ENCODE assay signal across 11 mouse cellular contexts in genomic region chr8:94694701-94695100, GRCm38 (mm10). TPM values are rescaled to one million over a fixed set of nuclear protein-coding genes. Genes with fewer than 3 reads are reported as not detected.
DNase-seq lines count a peak whose midpoint lies in the region; ATAC-seq and TF ChIP-seq lines count a peak whose summit lies in the region.
"Had no signal": no experiment of that assay in that cellular context is flagged by ENCODE, and none has a peak within 500 bp of the region (broad histone marks: within the 10 kb centered on the region; RNA-seq: fewer than 3 reads in every experiment).

No protein-coding gene starts in this region.

- H3K36me3 ChIP-seq in kidney, postnatal 0 days (ENCODE audit: insufficient read depth, low read length), result no peaks in the 10 kb centered on the region
- H3K36me3 ChIP-seq in embryonic facial prominence, embryonic 10.5 days (replicated peaks), result no peaks in the 10 kb centered on the region
- H3K36me3 ChIP-seq in liver, embryonic 13.5 days, result no peaks in the 10 kb centered on the region
- H3K36me3 ChIP-seq: lung, embryonic 15.5 days had no signal

- peaks cover 34% of the 10 kb centered on the region for H3K27me3 ChIP-seq in kidney, postnatal 0 days (ENCODE audit: insufficient read depth, low read length)
- H3K27me3 ChIP-seq in embryonic facial prominence, embryonic 10.5 days (replicated peaks; ENCODE audit: low read depth, poor library complexity, severe bottlenecking), result peaks cover 76% of the 10 kb centered on the region
- peaks cover 76% of the 10 kb centered on the region for H3K27me3 ChIP-seq in liver, embryonic 13.5 days

- H3K4me2 ChIP-seq in kidney, postnatal 0 days (ENCODE audit: low read length), result peak overlapping the region; percentile 61; the same call in 1 of the 2 replicates
- 0 out of 2 replicates have a peak overlapping the region, but pooled peaks have one; percentile 66 for H3K4me2 ChIP-seq in liver, embryonic 13.5 days

- no peak overlapping the region for H3K9ac ChIP-seq in kidney, postnatal 0 days (ENCODE audit: low read depth, low read length)
- H3K9ac ChIP-seq in liver, embryonic 13.5 days, result no peak overlapping the region
- H3K9ac ChIP-seq: lung, embryonic 15.5 days had no signal

- no peaks in the 10 kb centered on the region for H3K9me3 ChIP-seq in kidney, postnatal 0 days (replicated peaks; ENCODE audit: low read length)
- H3K9me3 ChIP-seq in embryonic facial prominence, embryonic 10.5 days, result no peaks in the 10 kb centered on the region
- no peaks in the 10 kb centered on the region for H3K9me3 ChIP-seq in liver, embryonic 13.5 days (replicated peaks)
- H3K9me3 ChIP-seq: lung, embryonic 15.5 days had no signal

- H3K4me1 ChIP-seq in kidney, postnatal 0 days (replicated peaks; ENCODE audit: insufficient read depth, low read length), result 0 out of 2 replicates have a peak, but pooled peaks cover 7% of the 10 kb centered on the region
- H3K4me1 ChIP-seq in embryonic facial prominence, embryonic 10.5 days, result peaks cover 17% of the 10 kb centered on the region
- peaks cover 12% of the 10 kb centered on the region for H3K4me1 ChIP-seq in liver, embryonic 13.5 days (replicated peaks)

- 11% methylated on average over 6 of the region's 6 CpGs for WGBS in kidney, postnatal 0 days
- 2% methylated on average over 6 of the region's 6 CpGs for WGBS in embryonic facial prominence, embryonic 10.5 days
- WGBS in liver, embryonic 13.5 days (ENCODE audit: insufficient replicate concordance), result 6% methylated on average over 6 of the region's 6 CpGs

- DNase-seq in kidney, postnatal 0 days (ENCODE audit: low spot score), result no peak
- DNase-seq in kidney, adult 8-10 months, result no peak
- DNase-seq in R1 (ENCODE audit: low read depth, low spot score), result peak; percentile 25
- no peak for DNase-seq in embryonic facial prominence, embryonic 10.5 days (ENCODE audit: low spot score)
- no peak for DNase-seq in liver, embryonic 13.5 days
- DNase-seq in thymus, postnatal 36 days, result no peak
- no peak for DNase-seq in right cerebral cortex, postnatal 36 days (ENCODE audit: low spot score in 2 of 2)
- DNase-seq: cerebellum, postnatal 36 days; heart, postnatal 14 days had no signal

- ATAC-seq in kidney, postnatal 0 days (replicated peaks; ENCODE audit: low FRiP score, low read depth), result no peak
- ATAC-seq in liver, embryonic 13.5 days (ENCODE audit: low read depth), result no peak
- ATAC-seq: activated CD4-positive, CD25-positive, alpha-beta regulatory T cell, adult 4 months had no signal

- H3K4me3 ChIP-seq in kidney, postnatal 0 days (replicated peaks; ENCODE audit: low read depth, low read length), result no peak overlapping the region
- 0 out of 2 replicates have a peak overlapping the region, but pooled peaks have one; percentile 57 for H3K4me3 ChIP-seq in embryonic facial prominence, embryonic 10.5 days
- H3K4me3 ChIP-seq in liver, embryonic 13.5 days (replicated peaks), result no peak overlapping the region

- no peak for TF ChIP-seq CTCF in kidney, postnatal 0 days (IDR thresholded peaks at IDR 0.05; ENCODE audit: low read depth)

- no peak overlapping the region for H3K27ac ChIP-seq in kidney, postnatal 0 days
- H3K27ac ChIP-seq in embryonic facial prominence, embryonic 10.5 days (replicated peaks), result no peak overlapping the region
- no peak overlapping the region for H3K27ac ChIP-seq in liver, embryonic 13.5 days
- H3K27ac ChIP-seq: lung, embryonic 15.5 days had no signal

RNA-seq across cellular contexts. Expression of gene Pllp, which starts 1.4 kb away (rescaled TPM):
- polyA plus RNA-seq in kidney, postnatal 0 days (2015; fragmentation: Nextera tagmentation; extraction: Ambion mirVana), result 16.6 and 17.5 TPM in 2 replicates
- 0.27 and 0.34 TPM in 2 replicates for polyA plus RNA-seq in embryonic facial prominence, embryonic 10.5 days (2016; fragmentation: Nextera tagmentation; extraction: Ambion mirVana)
- polyA plus RNA-seq in liver, embryonic 13.5 days (2015; fragmentation: Nextera tagmentation; extraction: Ambion mirVana), result 0.81 and 1.3 TPM in 2 replicates

RNA-seq across cellular contexts. Expression of gene Arl2bp, which starts 28.3 kb away (rescaled TPM):
- 127 TPM in 2 replicates for polyA plus RNA-seq in kidney, postnatal 0 days (2015; fragmentation: Nextera tagmentation; extraction: Ambion mirVana)
- polyA plus RNA-seq in embryonic facial prominence, embryonic 10.5 days (2016; fragmentation: Nextera tagmentation; extraction: Ambion mirVana), result 179 and 184 TPM in 2 replicates
- 37.2 and 38.2 TPM in 2 replicates for polyA plus RNA-seq in liver, embryonic 13.5 days (2015; fragmentation: Nextera tagmentation; extraction: Ambion mirVana)

RNA-seq across cellular contexts. Expression of gene Ccl22, which starts 50.7 kb away (rescaled TPM):
- not detected in 2 replicates for polyA plus RNA-seq in kidney, postnatal 0 days (2015; fragmentation: Nextera tagmentation; extraction: Ambion mirVana)
- polyA plus RNA-seq in embryonic facial prominence, embryonic 10.5 days (2016; fragmentation: Nextera tagmentation; extraction: Ambion mirVana), result not detected in 2 replicates
- 0.24 and 0.27 TPM in 2 replicates for polyA plus RNA-seq in liver, embryonic 13.5 days (2015; fragmentation: Nextera tagmentation; extraction: Ambion mirVana)
